In genomic region chr9:114452418-114452817, GRCm38 (mm10) we compare ENCODE assay signal across 37 mouse cellular contexts. TPM values are rescaled to one million over a fixed set of nuclear protein-coding genes. Genes with fewer than 3 reads are reported as not detected.
DNase-seq lines count a peak whose midpoint lies in the region; ATAC-seq lines count a peak whose summit lies in the region.
"Had no signal": no experiment of that assay in that cellular context is flagged by ENCODE, and none has a peak within 500 bp of the region (broad histone marks: within the 10 kb centered on the region; RNA-seq: fewer than 3 reads in every experiment).

No protein-coding gene starts in this region.

- no peak for ATAC-seq in hindbrain, embryonic 11.5 days (ENCODE audit: low FRiP score)
- ATAC-seq: forebrain, embryonic 16.5 days; hindbrain, postnatal 0 days; midbrain, embryonic 16.5 days had no signal

- no peak overlapping the region for H3K4me3 ChIP-seq in hindbrain, embryonic 11.5 days (ENCODE audit: low read depth, low read length)
- H3K4me3 ChIP-seq: erythroblast, embryonic 14.5 days; gastrocnemius, adult 2 months; hindbrain, embryonic 12.5 days; left cerebral cortex, adult 2 months; liver, embryonic 13.5 days; midbrain, embryonic 10.5 days; neural tube, embryonic 12.5 days had no signal

- H3K27me3 ChIP-seq in hindbrain, embryonic 11.5 days (ENCODE audit: control insufficient read depth, insufficient read depth, low read length) = no peaks in the 10 kb centered on the region
- H3K27me3 ChIP-seq: hindbrain, embryonic 12.5 days; liver, embryonic 13.5 days; neural tube, embryonic 12.5 days had no signal

- no peaks in the 10 kb centered on the region for H3K4me1 ChIP-seq in hindbrain, embryonic 11.5 days (replicated peaks; ENCODE audit: control insufficient read depth, insufficient read depth, low read length)
- H3K4me1 ChIP-seq: hindbrain, embryonic 12.5 days; midbrain, embryonic 10.5 days; neural tube, embryonic 12.5 days had no signal

- no peak overlapping the region for H3K9ac ChIP-seq in hindbrain, embryonic 11.5 days (ENCODE audit: low read depth, low read length)
- H3K9ac ChIP-seq: hindbrain, embryonic 12.5 days; liver, embryonic 13.5 days; neural tube, embryonic 12.5 days had no signal

- no peaks in the 10 kb centered on the region for H3K9me3 ChIP-seq in hindbrain, embryonic 11.5 days (ENCODE audit: control insufficient read depth, low read length)
- H3K9me3 ChIP-seq: hindbrain, embryonic 12.5 days; liver, embryonic 13.5 days; midbrain, embryonic 10.5 days; neural tube, embryonic 12.5 days had no signal

- intact Hi-C loops in left cerebral cortex, postnatal 10 days (cut with DNase I) = no loop called here

- H3K36me3 ChIP-seq in hindbrain, embryonic 11.5 days (ENCODE audit: control insufficient read depth, insufficient read depth, low read length) = no peaks in the 10 kb centered on the region

- 92% methylated on average over 6 of the region's 6 CpGs for WGBS in hindbrain, embryonic 11.5 days

- DNase-seq in CD4-positive, CD25-positive, alpha-beta regulatory T cell, adult 2 months (ENCODE audit: low read depth, low spot score) = peak; percentile 59
- peak; percentile 79 for DNase-seq in induced T-regulatory cell, adult 2 months (ENCODE audit: low read depth)
- peak; percentile 77 for DNase-seq in thymus, postnatal 0 days (ENCODE audit: low spot score)
- peak; percentile 53 for DNase-seq in thymus, postnatal 4 days
- DNase-seq in hindbrain, embryonic 11.5 days (ENCODE audit: low spot score) = no peak
- DNase-seq in left cerebral cortex, postnatal 10 days (ENCODE audit: extremely low spot score in 1 of 2, low spot score in 2 of 2) = no peak
- DNase-seq in spleen, postnatal 10 days (ENCODE audit: low spot score in 2 of 2) = no peak
- DNase-seq: adrenal gland, adult 2 months; adrenal gland, postnatal 36 days; B cell, adult 2 months; cerebellum, adult 2 months; cerebellum, postnatal 14 days; gastrocnemius, adult 2 months; gastrocnemius, postnatal 36 days; heart, adult 18-20 months; kidney, adult 11 months; kidney, postnatal 14 days; liver, embryonic 13.5 days; lung, adult 18-20 months; lung, postnatal 10 days; right cerebral cortex, adult 18-20 months; right cerebral cortex, postnatal 4 days had no signal

- no peak overlapping the region for H3K27ac ChIP-seq in hindbrain, embryonic 11.5 days (ENCODE audit: low read depth, low read length)
- H3K27ac ChIP-seq: gastrocnemius, adult 2 months; hindbrain, embryonic 12.5 days; hindbrain, postnatal 0 days; left cerebral cortex, adult 2 months; liver, embryonic 13.5 days; midbrain, embryonic 10.5 days; neural tube, embryonic 12.5 days had no signal

- no peak overlapping the region for H3K4me2 ChIP-seq in hindbrain, embryonic 11.5 days (replicated peaks; ENCODE audit: low read depth, low read length)
- H3K4me2 ChIP-seq: hindbrain, embryonic 12.5 days; liver, embryonic 13.5 days; neural tube, embryonic 12.5 days had no signal

RNA-seq across cellular contexts. Expression of gene Tmppe, which starts 51.5 kb away (rescaled TPM):
- 9.1 and 9.6 TPM in 2 replicates for polyA plus RNA-seq in thymus, postnatal 0 days (2015; fragmentation: Nextera tagmentation; extraction: Ambion mirVana)
- 2.4 and 3.1 TPM in 2 replicates for polyA plus RNA-seq in hindbrain, embryonic 11.5 days (2014; fragmentation: Nextera tagmentation; extraction: Ambion mirVana)
- 1 to 10 TPM; 9.4 to 10.0 TPM for total RNA-seq in left cerebral cortex, postnatal 10 days (2021)

RNA-seq across cellular contexts. Expression of gene Glb1, which starts 51.5 kb away (rescaled TPM):
- polyA plus RNA-seq in thymus, postnatal 0 days (2015; fragmentation: Nextera tagmentation; extraction: Ambion mirVana) = 34.7 and 35.0 TPM in 2 replicates
- polyA plus RNA-seq in hindbrain, embryonic 11.5 days (2014; fragmentation: Nextera tagmentation; extraction: Ambion mirVana) = 21.9 and 26.6 TPM in 2 replicates
- 10 to 100 TPM; 32.2 to 34.3 TPM for total RNA-seq in left cerebral cortex, postnatal 10 days (2021)

RNA-seq across cellular contexts. Expression of gene Ccr4, which starts 52.3 kb away (rescaled TPM):
- polyA plus RNA-seq in thymus, postnatal 0 days (2015; fragmentation: Nextera tagmentation; extraction: Ambion mirVana) = 20.7 and 21.9 TPM in 2 replicates
- not detected in 2 replicates for polyA plus RNA-seq in hindbrain, embryonic 11.5 days (2014; fragmentation: Nextera tagmentation; extraction: Ambion mirVana)
- not detected for total RNA-seq in left cerebral cortex, postnatal 10 days (2021)
- total RNA-seq: adrenal gland, adult 2 months; adrenal gland, postnatal 36 days; gastrocnemius, adult 2 months; gastrocnemius, postnatal 36 days; heart, adult 18-20 months; heart, postnatal 25 days; hindbrain, postnatal 0 days; layer of hippocampus, postnatal 10 days; left cerebral cortex, adult 2 months; left cerebral cortex, postnatal 36 days had no signal
- polyA plus RNA-seq: adrenal gland, adult 2 months; brain, embryonic 14.5 days; cerebellum, adult 2 months; cortical plate, adult 2 months; erythroblast, embryonic 14.5 days; forebrain, embryonic 11.5 days; forebrain, embryonic 16.5 days; heart, embryonic 14.5 days; hindbrain, embryonic 12.5 days; hindbrain, postnatal 0 days; liver, embryonic 13.5 days; midbrain, embryonic 10.5 days; midbrain, embryonic 16.5 days; neural tube, embryonic 12.5 days had no signal

Comparison
In these comparisons a context has a peak if more than half of its experiments do, and no peak if none do; other contexts are left out.
1. DNase-seq: peak in CD4-positive, CD25-positive, alpha-beta regulatory T cell, adult 2 months (single experiment), induced T-regulatory cell, adult 2 months (single experiment), thymus, postnatal 0 days (single experiment) and thymus, postnatal 4 days (single experiment); none in hindbrain, embryonic 11.5 days (single experiment), left cerebral cortex, postnatal 10 days (0 of 2) and spleen, postnatal 10 days (0 of 2).
2. RNA of gene Ccr4, which starts 52.3 kb away (polyA plus RNA-seq): 20.7 to 21.9 TPM in thymus, postnatal 0 days; not detected in hindbrain, embryonic 11.5 days; every median in the first group is over 10 times any median in the second.